Mouse (Mus musculus) megakaryocyte-erythroid progenitor cell, adult 5-6 weeks (primary cell): ENCODE measurements around the gene Bcl11b. TPM values are rescaled to one million over a fixed set of nuclear protein-coding genes. Genes with fewer than 3 reads are reported as not detected.

Experiments used
- total RNA-seq, 2 experiments: library from RNA; stranded (forward) in 1 of 2; stranded (reverse) in 1 of 2; fragments of 200-1000, 215-1000 nt in 1 of 2; fragments of >200 nt in 1 of 2; fragmentation: Nextera tagmentation in 1 of 2; gene quantifications; 2 replicates each; pipeline ENCODE4 v1.2.3; 2014 to 2017

Bcl11b gene
- total RNA-seq, 2 experiments from 2014 or later: 0.59 to 2.0 TPM

Other genes starting within 250 kb of the Bcl11b start
- 58.0 and 66.0 TPM in 2 replicates for gene Setd3, start 175.7 kb upstream of the Bcl11b start, total RNA-seq (2014; fragmentation: Nextera tagmentation)
- 83.4 and 118 TPM in 2 replicates for gene Setd3, start 175.7 kb upstream of the Bcl11b start, total RNA-seq (2017)
- gene Ccnk, start 176.0 kb upstream of the Bcl11b start, total RNA-seq (2014; fragmentation: Nextera tagmentation): 75.0 and 84.0 TPM in 2 replicates
- gene Ccnk, start 176.0 kb upstream of the Bcl11b start, total RNA-seq (2017): 7.8 and 24.5 TPM in 2 replicates